ENCODE assay signal across 18 mouse cellular contexts in the genomic region with DNA sequence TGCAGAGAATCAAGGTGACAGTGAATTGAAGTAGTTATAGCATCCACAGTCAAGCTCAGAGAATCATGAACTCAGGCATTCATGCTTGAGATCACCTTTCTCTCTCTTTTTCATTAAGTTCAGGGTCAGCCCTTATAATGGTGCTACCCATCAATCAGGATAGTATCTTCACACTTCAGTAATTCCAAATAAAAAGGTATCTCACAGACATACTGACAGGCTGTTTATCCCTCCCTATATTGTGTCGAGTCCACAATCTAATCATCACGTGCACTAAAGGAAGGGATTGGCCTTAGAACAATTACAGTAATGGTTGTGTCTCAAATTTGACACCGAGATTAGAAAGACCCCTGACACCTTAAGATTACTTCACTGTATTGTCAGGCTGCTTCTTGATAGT.
"Had no signal": no experiment of that assay in that cellular context is flagged by ENCODE, and none has a peak within 500 bp of the region (broad histone marks: within the 10 kb centered on the region; RNA-seq: fewer than 3 reads in every experiment).

No protein-coding gene starts in this region.

- H3K36me3 ChIP-seq: lung, embryonic 15.5 days; midbrain, embryonic 13.5 days; midbrain, embryonic 15.5 days; neural tube, embryonic 12.5 days; stomach, embryonic 15.5 days had no signal

- H3K4me1 ChIP-seq: lung, embryonic 15.5 days; megakaryocyte, embryonic 14.5 days; midbrain, embryonic 13.5 days; midbrain, embryonic 15.5 days; neural tube, embryonic 12.5 days; stomach, embryonic 15.5 days had no signal

- H3K4me3 ChIP-seq: lung, embryonic 15.5 days; megakaryocyte, embryonic 14.5 days; midbrain, embryonic 13.5 days; midbrain, embryonic 15.5 days; neural tube, embryonic 12.5 days; stomach, embryonic 15.5 days had no signal

- H3K9me3 ChIP-seq: lung, embryonic 15.5 days; megakaryocyte, embryonic 14.5 days; midbrain, embryonic 13.5 days; midbrain, embryonic 15.5 days; neural tube, embryonic 12.5 days; stomach, embryonic 15.5 days had no signal

- H3K4me2 ChIP-seq: lung, embryonic 15.5 days; midbrain, embryonic 11.5 days; midbrain, embryonic 13.5 days; midbrain, embryonic 15.5 days; neural tube, embryonic 12.5 days; stomach, embryonic 15.5 days had no signal

- H3K27ac ChIP-seq: lung, embryonic 15.5 days; macrophage; midbrain, embryonic 13.5 days; midbrain, embryonic 15.5 days; neural tube, embryonic 12.5 days; stomach, embryonic 15.5 days; stomach, postnatal 0 days had no signal

- H3K9ac ChIP-seq: liver, postnatal 0 days; lung, embryonic 15.5 days; midbrain, embryonic 13.5 days; midbrain, embryonic 15.5 days; neural tube, embryonic 12.5 days; stomach, embryonic 15.5 days had no signal

- DNase-seq: liver, postnatal 0 days; lung, adult 2 months; lung, postnatal 14 days; lung, postnatal 36 days; right cerebral cortex, postnatal 14 days; thymus, adult 2 months; thymus, postnatal 25 days; thymus, postnatal 4 days had no signal

- ATAC-seq: liver, postnatal 0 days; lung, postnatal 0 days; midbrain, embryonic 13.5 days; midbrain, embryonic 15.5 days had no signal

- H3K27me3 ChIP-seq: lung, embryonic 15.5 days; megakaryocyte, embryonic 14.5 days; midbrain, embryonic 13.5 days; midbrain, embryonic 15.5 days; neural tube, embryonic 12.5 days; stomach, embryonic 15.5 days had no signal
